Mouse (Mus musculus): ENCODE data around the gene Sbpl. TPM values are rescaled to one million over a fixed set of nuclear protein-coding genes. Genes with fewer than 3 reads are reported as not detected.
A peak's percentile ranks its signal among the peaks of the same experiment; 100 is the strongest.
"Not testable (repeated sequence)": the region's sequence is repeated elsewhere in the genome, so short reads cannot be mapped to it uniquely, and the experiment has no call there.

Gene Sbpl
- polyA plus RNA-seq, 1 experiment from 2014 or later = not detected

DNA sequence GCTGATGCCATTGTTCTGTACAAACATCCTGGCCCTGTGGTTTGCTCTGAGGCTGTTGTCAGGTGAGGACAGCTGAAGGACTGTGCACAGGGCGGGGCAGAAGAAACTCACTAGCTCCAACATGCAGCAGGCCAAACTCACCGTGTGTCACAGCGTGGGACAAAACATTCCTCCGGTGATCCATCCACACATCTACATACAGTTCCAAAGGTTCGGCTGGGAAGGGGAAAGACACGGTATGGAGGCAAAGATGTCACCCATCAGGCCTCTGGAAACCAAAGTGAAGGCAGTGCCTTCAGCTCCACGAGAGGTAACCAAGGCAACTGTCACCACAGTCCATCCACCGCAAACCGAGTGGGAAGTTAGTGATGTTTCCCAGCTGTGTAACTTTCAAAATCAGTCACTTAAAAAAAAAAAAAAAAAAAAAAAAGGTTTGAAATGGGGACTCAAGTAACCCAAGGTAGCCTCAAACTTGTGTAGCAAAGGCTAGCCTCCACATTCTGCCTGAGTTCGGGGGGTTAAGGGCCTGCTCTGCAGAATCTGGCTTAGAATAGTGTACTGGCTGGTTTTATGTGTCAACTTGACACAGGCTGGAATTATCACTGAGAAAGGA is 25.3 kb upstream of the Sbpl start, which contains the start of gene Prss30:
Gene Prss30 (minus strand): TSS at position 270 of the 613 bp plus-strand sequence.
- WGBS = 81% methylated on average over 10 of the region's 10 CpGs
- no peak for ATAC-seq (replicated peaks)

DNA sequence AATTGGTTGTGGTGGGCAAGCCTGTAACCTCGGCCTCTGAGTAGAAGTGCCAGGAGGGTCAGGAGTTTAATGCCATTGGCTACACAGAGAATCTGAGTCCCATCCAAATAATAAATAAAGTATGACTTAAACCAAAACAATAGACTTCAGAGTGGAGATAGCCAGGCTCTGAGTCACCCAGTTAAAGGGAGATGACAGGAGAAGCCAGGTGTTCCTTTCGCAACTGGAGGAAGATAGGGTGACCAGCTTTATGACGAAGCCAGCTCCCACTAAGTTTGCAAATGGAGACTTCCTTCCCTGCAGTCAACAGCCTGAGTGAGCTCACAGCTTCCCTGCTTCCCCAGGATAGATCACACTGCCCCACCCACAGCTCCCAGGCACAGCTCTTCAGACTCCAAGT is 24.4 kb upstream of the Sbpl start:
- H3K4me1 ChIP-seq = no peaks in the 10 kb centered on the region
- no peak overlapping the region for H3K27ac ChIP-seq
- no peak for ATAC-seq (replicated peaks)
- no peaks in the 10 kb centered on the region for H3K9me3 ChIP-seq
- H3K27me3 ChIP-seq (replicated peaks) = no peaks in the 10 kb centered on the region
- 72% methylated on average over 3 of the region's 3 CpGs for WGBS
- no peak overlapping the region for H3K4me2 ChIP-seq
- H3K9ac ChIP-seq = no peak overlapping the region
- no peaks in the 10 kb centered on the region for H3K36me3 ChIP-seq (replicated peaks)
- H3K4me3 ChIP-seq = no peak overlapping the region

More for the DNA sequence above, 25.3 kb upstream of the Sbpl start, which contains the start of gene Prss30:
- H3K36me3 ChIP-seq (replicated peaks) = no peaks in the 10 kb centered on the region
- H3K9me3 ChIP-seq = no peaks in the 10 kb centered on the region
- no peak within 1 kb of the TSS for H3K4me3 ChIP-seq
- H3K4me1 ChIP-seq = no peaks in the 10 kb centered on the region
- no peak within 1 kb of the TSS for H3K9ac ChIP-seq
- H3K27me3 ChIP-seq (replicated peaks) = no peaks in the 10 kb centered on the region
- no peak within 1 kb of the TSS for H3K27ac ChIP-seq
- H3K4me2 ChIP-seq = no peak within 1 kb of the TSS

DNA sequence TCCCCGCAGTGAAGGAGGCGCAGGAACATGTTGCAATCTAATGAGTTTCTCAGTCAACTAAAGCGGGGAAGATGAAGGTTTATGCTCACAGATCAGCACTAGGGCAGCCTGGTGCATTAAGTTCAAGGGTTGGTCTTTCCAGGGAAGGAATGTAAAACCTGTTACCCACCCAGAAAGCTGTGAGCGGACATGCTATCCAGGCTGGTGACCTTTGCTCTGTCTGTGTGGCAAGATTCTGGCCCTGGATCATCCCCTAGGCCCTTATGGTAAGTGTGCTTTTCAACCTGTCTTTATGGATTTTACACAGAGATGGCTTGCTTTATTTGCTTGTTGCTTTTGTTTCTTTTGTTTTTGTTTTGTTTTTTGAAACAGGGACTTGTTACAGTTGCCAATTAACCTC is 21.6 kb upstream of the Sbpl start:
- Histone ChIP-seq H3K9me3 (no peaks in the 10 kb centered on the region), H3K9ac (no peak overlapping the region), H3K27ac (no peak overlapping the region), H3K4me3 (no peak overlapping the region), H3K4me1 (no peaks in the 10 kb centered on the region), H3K36me3 (replicated peaks) (no peaks in the 10 kb centered on the region), H3K4me2 (no peak overlapping the region), H3K27me3 (replicated peaks) (no peaks in the 10 kb centered on the region)
- 68% methylated on average over 4 of the region's 4 CpGs for WGBS
- no peak for ATAC-seq (replicated peaks)

DNA sequence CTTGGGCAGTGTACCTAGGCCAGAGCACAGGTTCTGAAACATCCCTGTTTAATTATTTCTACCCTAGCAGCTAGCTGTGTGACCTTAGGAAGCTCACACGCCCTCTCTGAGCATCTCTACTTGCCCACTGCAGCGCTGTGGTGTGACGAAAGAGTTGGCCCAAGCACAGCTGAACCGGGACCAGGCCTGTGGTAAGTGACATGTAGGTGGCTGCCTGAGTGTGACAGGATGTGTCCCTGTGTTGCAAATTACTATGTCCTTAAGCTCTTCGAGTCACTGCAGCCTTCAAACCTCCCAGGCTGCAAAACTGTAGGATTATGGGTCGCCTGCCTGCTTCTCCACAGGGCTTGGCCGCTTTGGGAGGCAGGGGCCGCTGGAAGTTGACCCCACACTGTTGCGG is 16.2 kb upstream of the Sbpl start:
- 81% methylated on average over 9 of the region's 9 CpGs for WGBS
- ATAC-seq (replicated peaks) = no peak
- no peak overlapping the region for H3K4me3 ChIP-seq
- H3K27ac ChIP-seq = no peak overlapping the region
- no peak overlapping the region for H3K4me2 ChIP-seq
- no peak overlapping the region for H3K9ac ChIP-seq
- H3K9me3 ChIP-seq = no peaks in the 10 kb centered on the region
- H3K27me3 ChIP-seq (replicated peaks) = no peaks in the 10 kb centered on the region
- no peaks in the 10 kb centered on the region for H3K36me3 ChIP-seq (replicated peaks)
- no peaks in the 10 kb centered on the region for H3K4me1 ChIP-seq

DNA sequence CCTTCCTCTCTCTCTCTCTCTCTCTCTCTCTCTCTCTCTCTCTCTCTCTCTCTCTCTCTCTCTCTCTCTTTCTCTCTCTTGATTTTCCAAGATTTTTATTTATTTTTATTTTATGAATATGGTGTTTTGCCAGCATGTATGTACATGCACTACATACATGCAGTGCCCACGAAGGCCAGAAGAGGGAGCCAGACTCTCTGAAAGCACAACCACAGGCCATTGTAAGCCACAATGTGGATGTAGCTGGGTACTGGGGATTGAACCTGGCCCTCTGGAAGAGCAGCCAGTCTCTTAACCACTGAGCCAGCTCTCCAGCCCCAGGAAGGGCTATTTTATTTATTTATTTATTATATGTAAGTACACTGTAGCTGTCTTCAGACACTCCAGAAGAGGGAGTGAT is 14.2 kb upstream of the Sbpl start:
- no peak for ATAC-seq (replicated peaks)
- no peak overlapping the region for H3K27ac ChIP-seq
- no peaks in the 10 kb centered on the region for H3K9me3 ChIP-seq
- H3K4me1 ChIP-seq = no peaks in the 10 kb centered on the region
- H3K4me2 ChIP-seq = no peak overlapping the region
- H3K4me3 ChIP-seq = no peak overlapping the region
- no peak overlapping the region for H3K9ac ChIP-seq
- 4% methylated on average over 1 of the region's 1 CpGs for WGBS
- H3K36me3 ChIP-seq (replicated peaks) = no peaks in the 10 kb centered on the region
- no peaks in the 10 kb centered on the region for H3K27me3 ChIP-seq (replicated peaks)

DNA sequence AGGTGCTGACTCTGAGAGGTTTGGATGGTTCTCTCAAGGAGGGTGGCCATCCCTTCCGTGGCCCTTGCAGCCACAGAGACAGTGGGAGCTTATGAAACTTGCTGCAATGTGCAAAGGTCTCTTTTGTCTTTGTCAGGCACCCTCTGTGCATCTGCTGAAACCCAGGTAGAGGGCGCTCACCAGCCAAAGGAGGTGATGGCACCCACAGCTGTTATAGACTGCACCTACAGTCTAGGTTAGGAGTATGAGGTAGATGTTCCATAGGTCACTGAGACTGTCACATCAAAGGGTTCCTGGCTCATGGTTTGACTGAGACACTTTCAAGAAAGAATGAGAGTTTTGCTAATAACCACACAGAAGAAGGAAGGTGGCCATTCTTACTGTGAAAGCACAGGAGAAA is 13.7 kb upstream of the Sbpl start:
- no peaks in the 10 kb centered on the region for H3K9me3 ChIP-seq
- no peaks in the 10 kb centered on the region for H3K36me3 ChIP-seq (replicated peaks)
- H3K27me3 ChIP-seq (replicated peaks) = no peaks in the 10 kb centered on the region
- 46% methylated on average over 2 of the region's 2 CpGs for WGBS
- H3K4me3 ChIP-seq = no peak overlapping the region
- no peak overlapping the region for H3K27ac ChIP-seq
- no peak for ATAC-seq (replicated peaks)
- no peak overlapping the region for H3K9ac ChIP-seq
- no peak overlapping the region for H3K4me2 ChIP-seq
- H3K4me1 ChIP-seq = no peaks in the 10 kb centered on the region

DNA sequence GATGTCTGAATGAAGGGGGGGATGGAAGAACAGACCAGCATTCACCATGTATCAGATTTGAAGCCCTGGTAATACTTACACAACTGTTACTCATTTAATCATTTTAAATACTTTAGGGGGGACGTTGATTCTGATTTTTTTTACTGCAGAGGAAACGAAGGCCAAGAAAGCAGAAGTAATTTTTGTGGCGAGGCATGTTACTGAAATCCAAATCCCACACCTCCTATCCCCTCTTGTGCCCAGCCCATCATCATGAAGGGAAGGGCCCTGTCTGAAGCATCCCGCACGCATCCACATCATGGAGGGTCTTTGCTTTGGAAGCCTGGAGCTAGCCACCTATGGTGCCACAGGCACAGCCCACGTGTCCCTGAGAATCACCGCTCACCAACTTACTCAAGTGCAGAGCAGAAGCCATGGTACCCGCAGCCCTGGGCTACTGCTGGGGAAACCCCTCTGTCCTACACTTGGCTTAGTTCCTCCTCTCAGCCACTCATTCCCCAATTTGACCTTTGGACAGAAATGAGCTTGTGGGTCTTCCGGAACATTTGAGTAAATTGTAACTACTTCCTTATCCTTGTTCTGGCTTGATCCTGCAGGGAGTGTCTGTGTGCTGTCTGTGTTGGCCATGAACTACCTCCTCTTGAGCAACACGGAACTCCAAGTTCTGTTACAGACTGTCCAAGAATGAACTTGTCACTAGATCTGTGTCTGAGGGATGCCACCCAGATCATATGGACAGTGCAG is 11.8 kb upstream of the Sbpl start:
- Histone ChIP-seq H3K27ac (no peak overlapping the region), H3K9ac (no peak overlapping the region), H3K9me3 (no peaks in the 10 kb centered on the region), H3K27me3 (replicated peaks) (no peaks in the 10 kb centered on the region), H3K36me3 (replicated peaks) (no peaks in the 10 kb centered on the region), H3K4me2 (no peak overlapping the region), H3K4me1 (no peaks in the 10 kb centered on the region), H3K4me3 (no peak overlapping the region)
- ATAC-seq (replicated peaks) = no peak
- WGBS = 89% methylated on average over 10 of the region's 10 CpGs

DNA sequence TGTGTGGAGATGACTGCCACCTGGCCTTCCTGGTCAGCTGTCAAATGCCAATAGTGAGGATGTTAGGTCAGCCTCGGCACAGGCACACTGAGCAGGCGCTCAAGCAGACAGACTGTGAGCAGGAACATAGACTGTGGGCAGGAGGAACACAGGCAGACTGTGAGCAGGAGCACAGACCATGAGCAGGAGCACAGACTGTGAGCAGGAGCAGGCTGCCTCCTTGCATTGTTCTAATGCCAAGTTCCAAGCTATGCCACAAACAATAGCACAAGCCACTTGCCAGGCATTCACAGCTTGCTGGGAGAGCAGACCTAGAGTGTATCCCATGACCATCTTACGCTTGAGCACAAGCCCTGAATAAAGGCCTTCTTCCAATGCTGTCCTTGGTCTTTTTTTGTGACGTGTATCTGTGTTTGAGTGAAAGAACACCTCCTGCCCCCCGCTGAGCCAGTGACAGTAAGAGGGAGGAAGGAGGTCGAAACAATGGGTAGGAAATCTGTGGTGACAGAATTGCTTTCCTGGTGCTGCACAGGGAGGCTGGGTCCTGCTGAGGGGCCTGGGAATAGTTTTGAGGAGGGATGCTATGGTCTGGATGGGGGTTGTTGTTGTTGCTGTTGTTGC is 10.8 kb upstream of the Sbpl start:
- Histone ChIP-seq H3K9ac (no peak overlapping the region), H3K4me1 (no peaks in the 10 kb centered on the region), H3K4me3 (no peak overlapping the region), H3K36me3 (replicated peaks) (no peaks in the 10 kb centered on the region), H3K27ac (no peak overlapping the region), H3K27me3 (replicated peaks) (no peaks in the 10 kb centered on the region), H3K9me3 (no peaks in the 10 kb centered on the region), H3K4me2 (no peak overlapping the region)
- WGBS = 24% methylated on average over 6 of the region's 6 CpGs
- no peak for ATAC-seq (replicated peaks)

DNA sequence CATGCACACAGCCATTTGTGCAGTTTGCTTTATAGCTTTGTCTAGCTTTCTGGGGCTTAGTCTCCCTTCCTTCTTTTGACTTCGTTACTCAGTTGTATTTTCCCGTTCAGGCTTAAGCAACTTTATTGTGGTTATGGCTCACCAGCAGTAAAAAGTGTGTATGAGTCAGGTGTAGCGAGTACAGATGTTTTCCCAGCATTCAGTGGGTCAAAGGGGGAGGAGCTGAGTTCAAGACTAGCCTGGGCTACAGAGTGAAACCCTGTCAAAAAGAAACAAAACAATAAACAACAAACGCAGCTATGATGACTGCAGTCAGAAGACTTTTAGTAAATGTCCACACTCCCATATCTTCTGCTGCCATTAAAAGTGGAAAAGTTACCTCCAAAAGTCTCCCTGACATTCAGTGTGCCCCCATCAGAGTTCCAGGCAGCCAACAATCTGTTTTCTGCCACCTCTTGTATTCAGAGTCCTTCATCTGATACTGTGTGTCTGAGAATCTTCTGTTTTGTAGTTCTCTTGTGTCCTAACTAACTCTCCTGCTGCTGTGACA is 6.6 kb upstream of the Sbpl start:
- ATAC-seq (replicated peaks) = no peak
- no peaks in the 10 kb centered on the region for H3K36me3 ChIP-seq (replicated peaks)
- no peaks in the 10 kb centered on the region for H3K27me3 ChIP-seq (replicated peaks)
- WGBS = 60% methylated on average over 4 of the region's 4 CpGs
- no peak overlapping the region for H3K27ac ChIP-seq
- no peak overlapping the region for H3K9ac ChIP-seq
- no peaks in the 10 kb centered on the region for H3K9me3 ChIP-seq
- H3K4me1 ChIP-seq = no peaks in the 10 kb centered on the region
- H3K4me2 ChIP-seq = no peak overlapping the region
- H3K4me3 ChIP-seq = no peak overlapping the region

DNA sequence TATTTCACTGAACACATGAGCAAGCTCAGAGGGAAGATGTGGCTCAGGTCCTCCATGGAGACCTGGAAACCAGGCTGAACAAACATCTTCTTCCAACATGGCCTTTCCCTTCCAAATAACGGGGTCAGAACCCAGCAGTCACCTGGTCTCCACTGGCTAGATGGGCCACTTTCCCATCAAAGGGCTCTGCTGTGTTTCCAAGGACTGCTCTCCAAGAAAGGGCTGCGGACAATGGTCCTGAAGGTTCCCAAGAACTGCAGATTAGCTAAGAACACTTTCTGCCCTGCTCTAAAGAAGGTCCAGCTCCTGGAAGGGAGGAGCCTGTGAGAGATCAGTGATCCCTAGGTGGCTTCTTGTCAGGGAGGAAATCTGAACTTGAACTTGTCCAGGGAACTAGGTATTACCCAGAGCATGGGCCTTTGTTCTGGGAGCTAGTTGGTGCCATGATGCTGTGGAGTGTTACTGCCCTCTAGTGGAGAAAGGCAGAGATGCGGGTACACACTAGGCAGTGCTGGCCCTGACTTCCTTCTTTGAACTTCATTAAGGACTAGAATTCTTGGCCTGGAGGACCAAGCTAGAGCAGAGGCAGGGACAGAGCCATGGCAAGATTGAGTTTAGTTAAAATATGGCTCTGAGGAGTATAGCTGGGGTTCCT is 5.1 kb upstream of the Sbpl start:
- no peaks in the 10 kb centered on the region for H3K27me3 ChIP-seq (replicated peaks)
- no peaks in the 10 kb centered on the region for H3K4me1 ChIP-seq
- H3K27ac ChIP-seq = no peak overlapping the region
- H3K4me3 ChIP-seq = no peak overlapping the region
- ATAC-seq (replicated peaks) = peak; percentile 94
- no peak overlapping the region for H3K9ac ChIP-seq
- 42% methylated on average over 3 of the region's 3 CpGs for WGBS
- H3K9me3 ChIP-seq = no peaks in the 10 kb centered on the region
- H3K4me2 ChIP-seq = no peak overlapping the region
- H3K36me3 ChIP-seq (replicated peaks) = no peaks in the 10 kb centered on the region

DNA sequence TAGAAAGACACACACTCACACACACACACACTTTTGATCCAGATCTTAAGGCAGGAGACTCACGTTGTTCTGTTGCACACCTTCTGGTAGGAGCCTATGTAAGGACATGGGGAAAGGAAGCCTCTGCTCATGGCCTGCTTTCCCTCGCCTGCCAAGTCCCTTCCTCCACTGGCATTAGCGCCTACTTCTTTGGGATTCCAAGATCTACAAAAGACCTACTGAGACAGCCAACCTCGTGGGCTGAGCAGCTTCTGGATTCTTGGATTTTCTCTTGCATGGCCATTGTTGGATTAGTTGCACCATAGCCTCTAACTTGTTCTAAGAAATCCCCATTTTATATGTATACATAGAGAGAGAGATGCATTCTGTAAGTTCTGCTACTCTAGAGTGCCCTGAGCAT is 4.2 kb downstream of the Sbpl start:
- H3K9ac ChIP-seq; H3K4me2 ChIP-seq; H3K36me3 ChIP-seq (replicated peaks); H3K27me3 ChIP-seq (replicated peaks); H3K4me3 ChIP-seq; ATAC-seq (replicated peaks); H3K27ac ChIP-seq; H3K9me3 ChIP-seq; H3K4me1 ChIP-seq: not testable (repeated sequence)
- 76% methylated on average over 4 of the region's 4 CpGs for WGBS

DNA sequence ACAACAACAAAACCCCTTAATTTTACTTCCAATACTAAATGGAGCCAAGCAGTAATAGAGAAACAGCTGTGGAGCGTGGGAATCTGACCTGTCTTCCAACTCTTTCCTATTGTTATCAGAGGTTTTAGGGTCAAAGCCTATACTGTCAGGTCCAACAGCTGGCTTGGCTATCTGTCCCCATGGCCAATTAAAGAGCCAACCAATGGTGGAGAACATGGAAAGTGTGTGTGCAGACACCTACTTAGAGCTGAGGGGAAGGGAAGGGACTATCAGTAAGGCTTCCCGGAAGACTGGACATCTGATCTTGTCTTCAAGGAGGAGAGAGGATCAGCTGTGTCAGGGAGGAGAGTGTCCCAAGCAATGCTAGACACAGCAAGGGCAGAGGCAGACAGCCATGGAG is 6.0 kb downstream of the Sbpl start:
- no peak overlapping the region for H3K4me3 ChIP-seq
- H3K4me2 ChIP-seq = no peak overlapping the region
- H3K27me3 ChIP-seq (replicated peaks) = no peaks in the 10 kb centered on the region
- no peak overlapping the region for H3K9ac ChIP-seq
- H3K27ac ChIP-seq = no peak overlapping the region
- ATAC-seq (replicated peaks) = no peak
- H3K9me3 ChIP-seq = no peaks in the 10 kb centered on the region
- 81% methylated on average over 2 of the region's 2 CpGs for WGBS
- H3K4me1 ChIP-seq = no peaks in the 10 kb centered on the region
- H3K36me3 ChIP-seq (replicated peaks) = no peaks in the 10 kb centered on the region
